Mouse (Mus musculus) liver, adult 2 months (tissue): ENCODE data around the gene Sf1.

Experiments
- CTCF ChIP-seq: fragments of 200-500 bp; IDR thresholded peaks from 2 replicates; pipeline ENCODE4 v1.5.1; 2011; ENCODE audit warnings: low read depth, low read length, control low read depth
- POLR2A ChIP-seq: fragments of 200-500 bp; IDR thresholded peaks from 2 replicates; pipeline ENCODE4 v1.6.1; 2011; ENCODE audit warnings: low read length, control low read depth; ENCODE audit not compliant: insufficient read depth; ENCODE audit errors: extremely low read depth

GRCm38 (mm10) chr19:6416124-6416770 lies 52.8 kb downstream of the Sf1 start:
- TF ChIP-seq POLR2A, result no peak
- TF ChIP-seq CTCF, result no peak
